Mouse (Mus musculus): Measurements from ENCODE around the gene C4b. TPM values are rescaled to one million over a fixed set of nuclear protein-coding genes. Genes with fewer than 3 reads are reported as not detected.
"Not testable (repeated sequence)": the region's sequence is repeated elsewhere in the genome, so short reads cannot be mapped to it uniquely, and the experiment has no call there.

Gene C4b
- polyA plus RNA-seq, 1 experiment from 2014 or later: not detected

- not testable (repeated sequence) for H3K27me3 ChIP-seq (ENCODE audit: control insufficient read depth, insufficient read depth, low read length); H3K36me3 ChIP-seq (replicated peaks; ENCODE audit: control insufficient read depth, insufficient read depth, low read depth, low read length); H3K9ac ChIP-seq (replicated peaks; ENCODE audit: low read length); H3K27ac ChIP-seq (replicated peaks; ENCODE audit: low read depth, low read length); DNase-seq (ENCODE audit: low spot score); H3K9me3 ChIP-seq (replicated peaks; ENCODE audit: control insufficient read depth, low read length); H3K4me1 ChIP-seq (ENCODE audit: control insufficient read depth, insufficient read depth, low read length); H3K4me3 ChIP-seq (ENCODE audit: low read depth, low read length); ATAC-seq (replicated peaks; ENCODE audit: insufficient number of reproducible peaks, low FRiP score, low TSS enrichment, low read depth); H3K4me2 ChIP-seq (ENCODE audit: low read depth, low read length)
- WGBS: 87% methylated on average over 7 of the region's 7 CpGs
These were observed 4.0 kb downstream of the C4b start for GRCm38 (mm10) chr17:34739708-34740107.

- H3K27me3 ChIP-seq (ENCODE audit: control insufficient read depth, insufficient read depth, low read length); H3K4me3 ChIP-seq (ENCODE audit: low read depth, low read length); H3K27ac ChIP-seq (replicated peaks; ENCODE audit: low read depth, low read length); H3K9ac ChIP-seq (replicated peaks; ENCODE audit: low read length); H3K4me2 ChIP-seq (ENCODE audit: low read depth, low read length); H3K9me3 ChIP-seq (replicated peaks; ENCODE audit: control insufficient read depth, low read length); ATAC-seq (replicated peaks; ENCODE audit: insufficient number of reproducible peaks, low FRiP score, low TSS enrichment, low read depth); DNase-seq (ENCODE audit: low spot score); H3K4me1 ChIP-seq (ENCODE audit: control insufficient read depth, insufficient read depth, low read length); H3K36me3 ChIP-seq (replicated peaks; ENCODE audit: control insufficient read depth, insufficient read depth, low read depth, low read length): not testable (repeated sequence)
- 78% methylated on average over 5 of the region's 5 CpGs for WGBS
These were observed 6.2 kb downstream of the C4b start for GRCm38 (mm10) chr17:34737466-34737865.

GRCm38 (mm10) chr17:34729779-34730553, 13.7 kb downstream of the C4b start:
- not testable (repeated sequence) for H3K9ac ChIP-seq (replicated peaks; ENCODE audit: low read length); H3K27ac ChIP-seq (replicated peaks; ENCODE audit: low read depth, low read length); H3K4me2 ChIP-seq (ENCODE audit: low read depth, low read length); ATAC-seq (replicated peaks; ENCODE audit: insufficient number of reproducible peaks, low FRiP score, low TSS enrichment, low read depth); H3K27me3 ChIP-seq (ENCODE audit: control insufficient read depth, insufficient read depth, low read length); H3K4me3 ChIP-seq (ENCODE audit: low read depth, low read length); H3K36me3 ChIP-seq (replicated peaks; ENCODE audit: control insufficient read depth, insufficient read depth, low read depth, low read length); DNase-seq (ENCODE audit: low spot score); H3K9me3 ChIP-seq (replicated peaks; ENCODE audit: control insufficient read depth, low read length); H3K4me1 ChIP-seq (ENCODE audit: control insufficient read depth, insufficient read depth, low read length)
- WGBS: 79% methylated on average over 10 of the region's 12 CpGs

GRCm38 (mm10) chr17:34729155-34729554, 14.5 kb downstream of the C4b start:
- not testable (repeated sequence) for H3K27ac ChIP-seq (replicated peaks; ENCODE audit: low read depth, low read length); H3K9ac ChIP-seq (replicated peaks; ENCODE audit: low read length); H3K4me2 ChIP-seq (ENCODE audit: low read depth, low read length); ATAC-seq (replicated peaks; ENCODE audit: insufficient number of reproducible peaks, low FRiP score, low TSS enrichment, low read depth); H3K4me1 ChIP-seq (ENCODE audit: control insufficient read depth, insufficient read depth, low read length); H3K4me3 ChIP-seq (ENCODE audit: low read depth, low read length); H3K27me3 ChIP-seq (ENCODE audit: control insufficient read depth, insufficient read depth, low read length); H3K36me3 ChIP-seq (replicated peaks; ENCODE audit: control insufficient read depth, insufficient read depth, low read depth, low read length); DNase-seq (ENCODE audit: low spot score); H3K9me3 ChIP-seq (replicated peaks; ENCODE audit: control insufficient read depth, low read length)
- WGBS: 80% methylated on average over 11 of the region's 11 CpGs

- Histone ChIP-seq H3K27me3 (ENCODE audit: control insufficient read depth, insufficient read depth, low read length) (no peaks in the 10 kb centered on the region), H3K4me2 (ENCODE audit: low read depth, low read length) (no peak overlapping the region), H3K27ac (replicated peaks; ENCODE audit: low read depth, low read length) (no peak overlapping the region), H3K4me3 (ENCODE audit: low read depth, low read length) (no peak overlapping the region), H3K9ac (replicated peaks; ENCODE audit: low read length) (no peak overlapping the region), H3K36me3 (replicated peaks; ENCODE audit: control insufficient read depth, insufficient read depth, low read depth, low read length) (no peaks in the 10 kb centered on the region), H3K4me1 (ENCODE audit: control insufficient read depth, insufficient read depth, low read length) (no peaks in the 10 kb centered on the region), H3K9me3 (replicated peaks; ENCODE audit: control insufficient read depth, low read length) (no peaks in the 10 kb centered on the region)
- WGBS: 92% methylated on average over 2 of the region's 2 CpGs
- ATAC-seq (replicated peaks; ENCODE audit: insufficient number of reproducible peaks, low FRiP score, low TSS enrichment, low read depth): no peak
- no peak for DNase-seq (ENCODE audit: low spot score)
These were observed 15.8 kb downstream of the C4b start for GRCm38 (mm10) chr17:34727887-34728286.

- no peak overlapping the region for H3K4me3 ChIP-seq (ENCODE audit: low read depth, low read length)
These were observed 20.6 kb downstream of the C4b start for GRCm38 (mm10) chr17:34723066-34723465.

GRCm38 (mm10) chr17:34722238-34722637, 21.4 kb downstream of the C4b start:
- not testable (repeated sequence) for H3K27me3 ChIP-seq (ENCODE audit: control insufficient read depth, insufficient read depth, low read length); H3K27ac ChIP-seq (replicated peaks; ENCODE audit: low read depth, low read length); ATAC-seq (replicated peaks; ENCODE audit: insufficient number of reproducible peaks, low FRiP score, low TSS enrichment, low read depth); H3K9ac ChIP-seq (replicated peaks; ENCODE audit: low read length); H3K36me3 ChIP-seq (replicated peaks; ENCODE audit: control insufficient read depth, insufficient read depth, low read depth, low read length); H3K9me3 ChIP-seq (replicated peaks; ENCODE audit: control insufficient read depth, low read length); H3K4me1 ChIP-seq (ENCODE audit: control insufficient read depth, insufficient read depth, low read length); H3K4me3 ChIP-seq (ENCODE audit: low read depth, low read length); DNase-seq (ENCODE audit: low spot score); H3K4me2 ChIP-seq (ENCODE audit: low read depth, low read length)
- 87% methylated on average over 1 of the region's 4 CpGs for WGBS

More at GRCm38 (mm10) chr17:34723066-34723465, 20.6 kb downstream of the C4b start:
- H3K4me1 ChIP-seq (ENCODE audit: control insufficient read depth, insufficient read depth, low read length): no peaks in the 10 kb centered on the region
- no peak overlapping the region for H3K27ac ChIP-seq (replicated peaks; ENCODE audit: low read depth, low read length)
- H3K36me3 ChIP-seq (replicated peaks; ENCODE audit: control insufficient read depth, insufficient read depth, low read depth, low read length): no peaks in the 10 kb centered on the region
- ATAC-seq (replicated peaks; ENCODE audit: insufficient number of reproducible peaks, low FRiP score, low TSS enrichment, low read depth) (no peak), DNase-seq (ENCODE audit: low spot score) (no peak)
- no peaks in the 10 kb centered on the region for H3K27me3 ChIP-seq (ENCODE audit: control insufficient read depth, insufficient read depth, low read length)
- no peaks in the 10 kb centered on the region for H3K9me3 ChIP-seq (replicated peaks; ENCODE audit: control insufficient read depth, low read length)
- WGBS: 83% methylated on average over 4 of the region's 4 CpGs
- H3K9ac ChIP-seq (replicated peaks; ENCODE audit: low read length): no peak overlapping the region
- H3K4me2 ChIP-seq (ENCODE audit: low read depth, low read length): no peak overlapping the region

- 83% methylated on average over 8 of the region's 8 CpGs for WGBS
- H3K9ac ChIP-seq (replicated peaks; ENCODE audit: low read length): not testable (repeated sequence)
These were observed 23.8 kb downstream of the C4b start for GRCm38 (mm10) chr17:34719886-34720285.

More at GRCm38 (mm10) chr17:34719886-34720285, 23.8 kb downstream of the C4b start:
- H3K27me3 ChIP-seq (ENCODE audit: control insufficient read depth, insufficient read depth, low read length); H3K4me2 ChIP-seq (ENCODE audit: low read depth, low read length); DNase-seq (ENCODE audit: low spot score); ATAC-seq (replicated peaks; ENCODE audit: insufficient number of reproducible peaks, low FRiP score, low TSS enrichment, low read depth); H3K36me3 ChIP-seq (replicated peaks; ENCODE audit: control insufficient read depth, insufficient read depth, low read depth, low read length); H3K27ac ChIP-seq (replicated peaks; ENCODE audit: low read depth, low read length); H3K9me3 ChIP-seq (replicated peaks; ENCODE audit: control insufficient read depth, low read length); H3K4me3 ChIP-seq (ENCODE audit: low read depth, low read length); H3K4me1 ChIP-seq (ENCODE audit: control insufficient read depth, insufficient read depth, low read length): not testable (repeated sequence)

Measured in embryonic facial prominence, embryonic 11.5 days (tissue).